Mouse (Mus musculus) ES-E14 (cell line): ENCODE data around the gene Nmt2.

Experiments used
- CHD2 ChIP-seq: IDR thresholded peaks from 2 replicates; pipeline ENCODE4 v1.6.1; 2014; ENCODE audit warnings: mild to moderate bottlenecking, low read depth, low read length, inconsistent platforms
- HCFC1 ChIP-seq: IDR thresholded peaks from 2 replicates; pipeline ENCODE4 v1.6.1; 2012; ENCODE audit warnings: low read length, inconsistent platforms, borderline replicate concordance; ENCODE audit not compliant: insufficient read depth
- MAFK ChIP-seq: IDR thresholded peaks from 2 replicates; pipeline ENCODE4 v1.6.1; 2014; ENCODE audit warnings: mild to moderate bottlenecking, low read depth, low read length, inconsistent platforms; ENCODE audit not compliant: insufficient read depth

DNA sequence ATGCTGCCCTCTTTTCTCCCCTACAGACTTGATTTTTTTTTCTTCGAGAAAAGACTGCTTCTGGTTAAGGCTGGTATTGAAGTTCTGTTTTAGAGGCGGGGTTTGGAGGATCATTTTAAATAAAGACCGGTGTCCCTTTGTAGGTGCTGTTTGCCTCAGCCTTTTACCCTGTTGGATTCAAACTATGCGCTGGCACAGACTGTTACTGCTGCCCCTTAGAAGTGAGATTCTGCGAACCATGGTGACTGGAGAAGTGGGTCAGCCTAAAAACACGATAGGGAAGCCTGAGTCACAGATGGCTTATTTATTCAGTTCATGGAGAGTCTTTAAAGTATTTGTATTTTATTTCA lies 1.1 kb downstream of the Nmt2 start:
- TF ChIP-seq HCFC1: no peak
- TF ChIP-seq MAFK: no peak
- no peak for TF ChIP-seq CHD2
